Mouse (Mus musculus) ovary, postnatal 10 days (tissue): ENCODE data around the gene Rnf123.

Experiments
- DNase-seq: peaks from one replicate; pipeline ENCODE4 v3.0.0; 2022; ENCODE audit warnings: low spot score

The Rnf123 gene

DNA sequence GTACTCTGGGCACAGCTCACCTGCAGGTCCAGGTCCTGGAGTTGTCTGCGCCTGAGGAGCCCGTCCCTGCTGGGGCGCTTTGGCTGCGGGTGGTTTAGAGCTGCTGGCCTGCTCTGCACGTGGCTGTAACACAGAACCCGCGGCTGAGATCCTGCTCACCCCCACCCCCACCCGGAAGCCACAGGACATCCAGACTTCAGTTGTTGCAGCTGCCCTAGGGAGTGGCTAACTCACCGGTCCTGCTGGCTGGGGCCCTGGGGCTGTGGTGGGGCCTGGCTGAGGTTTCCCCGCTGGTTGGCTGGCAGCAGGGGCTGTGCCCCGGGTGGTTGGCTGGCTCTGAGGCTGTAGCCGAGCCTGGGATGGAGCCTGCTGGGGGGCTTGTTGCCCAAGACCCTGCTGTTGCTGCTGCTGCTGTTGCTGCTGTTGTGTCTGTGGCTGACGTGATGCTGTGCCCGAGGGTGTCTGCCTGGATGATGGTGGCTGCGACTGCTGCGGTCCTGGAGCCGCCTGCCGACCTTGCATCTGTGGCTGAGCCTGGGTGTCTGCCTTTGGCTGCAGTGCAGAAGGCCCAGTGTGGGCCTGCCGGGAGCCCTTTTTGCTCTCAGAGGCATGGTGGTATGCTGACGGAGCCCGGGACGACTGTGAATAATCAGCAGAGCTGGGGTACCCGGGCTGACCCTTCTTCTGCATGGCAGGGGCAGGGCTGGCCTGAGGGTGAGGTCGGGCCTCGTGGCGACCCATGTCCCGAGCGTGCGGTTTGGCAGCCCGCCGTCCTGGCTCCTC lies 21.8 kb upstream of the Rnf123 start:
- no peak for DNase-seq

DNA sequence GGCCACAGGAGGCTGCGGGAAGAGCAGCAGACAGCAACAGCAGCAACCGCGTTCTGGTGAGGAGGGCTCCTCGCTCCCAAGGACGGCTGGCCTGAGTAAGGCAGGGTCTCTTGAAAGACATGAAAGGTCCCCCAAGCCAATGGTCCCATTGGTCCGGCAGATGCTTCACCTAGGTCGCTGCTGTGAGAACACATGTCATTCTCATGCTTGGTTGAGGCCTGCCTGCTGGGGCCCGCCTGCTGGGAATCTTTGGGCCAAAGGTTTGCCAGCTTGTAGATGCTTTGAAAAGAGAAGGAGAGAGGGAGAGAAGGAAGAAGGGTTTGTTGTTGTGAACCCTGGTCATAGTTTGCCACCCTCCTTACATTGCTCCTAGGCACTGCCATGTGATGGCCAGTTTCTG lies 16.5 kb upstream of the Rnf123 start:
- DNase-seq: no peak

DNA sequence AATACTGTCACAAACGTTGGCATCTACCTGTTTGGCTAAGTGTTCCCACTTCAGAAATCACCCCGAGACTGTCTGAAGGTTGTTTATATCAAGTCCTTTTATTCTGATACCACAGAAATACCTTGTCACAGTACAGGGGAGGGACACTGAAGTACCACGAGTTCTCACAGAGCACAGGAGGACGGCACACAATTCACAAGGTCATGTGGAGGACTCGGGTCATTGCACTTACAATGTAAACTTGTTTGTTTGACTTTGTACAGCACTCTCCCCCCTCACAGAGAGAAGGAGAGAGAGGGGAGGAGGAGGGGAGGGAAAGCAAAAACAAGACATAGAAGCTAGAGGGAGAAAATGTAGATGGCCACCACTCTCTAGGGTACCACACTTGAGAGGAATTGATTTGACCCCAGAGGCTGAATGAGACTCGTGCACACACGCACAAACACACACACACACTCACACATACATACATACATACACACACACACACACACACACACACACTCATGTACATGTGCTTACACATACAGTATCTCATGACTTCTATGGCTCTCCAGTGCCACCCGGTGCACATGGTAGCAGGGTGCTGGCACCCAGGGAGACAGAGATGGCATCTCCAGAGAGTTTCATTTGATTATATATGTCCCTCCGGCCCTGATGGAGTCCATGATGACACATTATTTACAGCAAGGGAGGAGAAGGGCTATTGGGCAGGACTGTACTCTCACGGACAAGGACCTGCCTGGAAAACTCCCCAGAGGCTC lies 13.0 kb upstream of the Rnf123 start:
- no peak for DNase-seq

DNA sequence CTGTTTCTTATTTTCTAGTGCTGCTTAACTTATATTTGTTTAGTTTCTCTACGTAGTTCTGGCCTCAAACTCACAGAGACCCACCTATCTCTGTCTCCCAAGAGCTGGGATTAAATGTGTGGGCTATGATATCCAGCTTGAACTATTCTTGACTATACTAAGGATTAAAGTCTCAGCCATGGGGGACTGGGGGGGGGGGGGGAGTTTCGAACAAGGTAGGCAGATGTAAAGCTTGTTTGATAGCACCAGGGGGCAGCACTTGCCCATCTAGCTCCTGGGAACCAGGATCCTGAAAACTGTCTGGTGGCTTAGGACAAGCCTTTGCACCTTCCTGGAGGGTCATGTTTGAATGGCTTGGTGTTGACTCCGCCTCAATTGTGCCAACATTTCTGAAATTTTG lies 12.4 kb upstream of the Rnf123 start:
- DNase-seq: no peak

DNA sequence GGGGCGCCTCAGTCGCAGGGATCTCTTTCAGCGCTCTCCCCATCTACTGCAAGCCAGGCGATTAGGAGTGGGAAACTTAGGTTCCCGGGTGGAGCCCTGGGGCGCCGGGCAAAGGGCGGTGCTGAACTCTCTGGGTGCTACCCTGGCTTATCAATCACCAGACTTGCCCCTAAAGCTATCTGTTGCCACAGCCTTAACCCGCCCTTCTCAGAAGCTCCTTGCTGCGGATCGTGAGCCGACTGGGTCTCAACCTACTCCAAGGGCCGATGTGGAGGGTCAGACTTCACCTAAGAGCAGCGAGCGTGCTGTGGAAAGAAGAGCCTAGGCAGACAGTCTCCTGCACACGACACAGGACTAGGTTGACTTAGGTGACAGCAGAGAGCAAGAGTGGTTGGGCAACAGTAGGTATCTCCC lies 11.9 kb upstream of the Rnf123 start:
- no peak for DNase-seq

DNA sequence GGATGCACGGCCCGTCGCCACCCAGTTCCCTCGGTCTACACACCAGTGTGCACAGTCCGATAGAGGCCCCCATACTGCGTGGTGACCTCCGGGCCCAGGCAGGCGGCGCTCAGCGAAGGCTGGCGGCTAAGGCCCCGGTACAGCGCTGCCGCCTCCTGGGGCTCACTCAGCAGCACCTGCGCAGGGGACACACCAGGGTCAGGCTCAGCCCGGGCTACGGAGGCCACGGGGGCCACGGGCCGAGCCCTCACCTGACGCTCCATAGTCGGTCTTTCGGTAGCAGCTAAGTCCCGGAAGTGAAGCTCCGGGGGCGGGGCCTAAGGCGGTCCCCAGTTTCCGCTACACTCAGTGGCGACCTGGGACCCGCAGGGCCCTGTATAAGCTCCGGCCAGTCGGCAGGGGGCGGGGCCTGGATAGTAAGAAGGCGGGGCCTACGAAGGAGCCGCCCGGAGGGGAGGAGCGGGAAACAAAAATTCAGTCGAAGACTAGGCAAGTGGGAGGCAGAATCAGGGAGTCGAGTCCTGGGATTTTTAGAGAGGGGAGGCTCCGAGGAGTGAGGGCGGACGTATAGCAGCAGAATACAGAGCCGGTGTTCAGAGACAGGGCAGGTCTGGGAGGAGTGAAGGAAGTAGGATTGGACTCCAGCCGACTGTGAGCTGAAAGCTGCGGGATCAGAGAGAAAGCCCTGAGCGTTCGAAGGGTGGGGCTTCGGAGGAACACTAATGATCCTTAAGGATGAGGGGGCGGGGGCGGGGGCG lies 11.2 kb upstream of the Rnf123 start, which contains the start of gene Apeh:
Gene Apeh, minus strand, starts transcription at position 423 of the 758 bp plus-strand sequence.
- DNase-seq: peak; percentile 79

DNA sequence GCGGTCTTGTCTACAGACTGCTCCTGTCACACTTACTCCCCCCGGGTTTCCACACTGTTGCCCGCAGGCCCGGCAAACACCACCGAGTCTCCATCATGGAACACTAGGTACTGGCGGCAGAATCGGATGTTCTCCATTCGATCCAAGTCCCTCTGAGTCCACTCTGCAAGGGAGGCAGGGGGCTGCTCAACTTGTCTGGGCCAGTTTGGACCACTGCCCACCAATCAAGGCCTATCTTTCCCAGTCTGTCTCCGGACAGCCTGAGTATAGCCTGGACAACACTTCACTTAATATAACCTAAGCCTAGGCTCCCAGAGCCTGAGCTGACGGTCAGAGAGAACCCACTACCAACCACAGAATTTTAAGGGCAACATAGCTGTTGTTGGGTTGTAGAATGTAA lies 10.4 kb upstream of the Rnf123 start:
- DNase-seq: no peak

DNA sequence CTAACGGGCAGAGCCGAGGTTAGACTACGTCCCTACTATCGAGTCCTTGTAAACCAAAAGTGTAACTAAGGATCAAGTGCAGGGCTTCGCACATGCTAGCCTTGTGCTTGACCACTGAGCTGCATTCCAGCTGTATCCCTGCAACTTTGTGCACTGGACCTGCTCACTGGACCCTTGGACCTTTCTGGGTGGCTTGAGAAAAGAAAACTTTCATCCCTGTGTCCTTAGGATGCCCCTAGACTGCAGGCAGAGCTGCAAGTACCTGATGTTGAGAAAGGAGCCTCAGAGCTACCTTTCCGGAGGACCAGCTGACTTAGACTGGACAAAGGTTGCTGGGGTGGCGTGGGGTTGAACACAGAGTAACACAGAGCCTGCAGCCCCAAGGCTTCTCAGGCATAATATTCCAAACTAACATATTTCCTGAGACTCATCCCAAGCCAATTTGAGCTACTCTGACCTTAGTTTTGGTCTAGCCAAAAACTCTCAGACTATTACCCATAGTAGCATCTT lies 7.5 kb upstream of the Rnf123 start:
- no peak for DNase-seq

DNA sequence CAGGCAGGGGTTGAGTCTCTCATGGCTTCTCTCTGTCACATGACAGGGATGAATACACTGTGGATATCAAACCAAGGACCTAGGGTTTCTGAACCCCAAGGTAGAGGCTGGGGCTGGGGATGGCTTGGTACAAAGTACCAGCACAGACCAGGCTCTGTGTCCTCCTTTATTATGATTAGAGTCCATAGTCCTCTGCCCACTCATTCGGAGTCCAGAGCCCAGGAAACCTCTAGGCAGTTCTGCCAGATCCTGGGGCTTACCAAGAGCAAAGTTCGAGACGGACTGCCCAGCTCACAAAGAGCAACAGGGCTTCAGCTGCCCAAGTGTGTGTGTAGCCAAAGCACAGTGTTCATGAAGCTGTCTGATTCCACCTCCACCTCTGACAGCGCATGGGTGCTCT lies 2.1 kb upstream of the Rnf123 start:
- no peak for DNase-seq

DNA sequence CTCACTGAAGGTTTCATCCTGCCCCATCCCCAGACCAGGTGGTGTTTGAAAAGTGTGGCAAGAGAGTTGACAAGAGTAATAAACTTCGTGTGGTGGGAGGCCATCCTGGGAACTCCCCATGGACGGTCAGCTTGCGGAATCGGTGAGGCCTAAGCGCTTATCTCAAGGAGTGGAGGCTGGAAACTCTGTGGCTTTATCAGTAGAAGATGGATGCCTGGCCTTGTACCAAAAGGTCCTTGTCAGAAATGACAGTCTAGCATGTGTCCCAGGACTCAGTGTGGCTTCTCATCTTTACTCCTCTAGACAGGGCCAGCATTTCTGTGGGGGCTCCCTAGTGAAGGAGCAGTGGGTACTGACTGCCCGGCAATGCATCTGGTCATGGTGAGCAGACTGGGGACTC lies 415 bp upstream of the Rnf123 start:
- no peak for DNase-seq

DNA sequence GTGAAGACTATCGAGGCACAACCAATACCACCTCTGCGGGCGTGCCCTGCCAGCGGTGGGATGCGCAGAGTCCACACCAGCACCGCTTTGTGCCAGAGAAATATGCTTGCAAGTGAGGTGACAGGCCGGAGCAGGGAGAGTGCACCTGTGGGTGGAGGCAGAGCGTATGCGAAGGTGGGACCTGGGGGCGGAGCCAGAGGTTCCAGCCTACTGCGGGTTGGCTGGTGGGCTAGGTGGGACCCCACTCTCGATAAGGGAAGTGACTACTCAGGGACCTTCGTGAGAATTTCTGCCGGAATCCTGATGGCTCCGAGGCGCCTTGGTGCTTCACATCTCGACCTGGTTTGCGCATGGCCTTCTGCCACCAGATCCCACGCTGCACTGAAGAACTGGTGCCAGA lies 597 bp downstream of the Rnf123 start:
- DNase-seq: no peak

DNA sequence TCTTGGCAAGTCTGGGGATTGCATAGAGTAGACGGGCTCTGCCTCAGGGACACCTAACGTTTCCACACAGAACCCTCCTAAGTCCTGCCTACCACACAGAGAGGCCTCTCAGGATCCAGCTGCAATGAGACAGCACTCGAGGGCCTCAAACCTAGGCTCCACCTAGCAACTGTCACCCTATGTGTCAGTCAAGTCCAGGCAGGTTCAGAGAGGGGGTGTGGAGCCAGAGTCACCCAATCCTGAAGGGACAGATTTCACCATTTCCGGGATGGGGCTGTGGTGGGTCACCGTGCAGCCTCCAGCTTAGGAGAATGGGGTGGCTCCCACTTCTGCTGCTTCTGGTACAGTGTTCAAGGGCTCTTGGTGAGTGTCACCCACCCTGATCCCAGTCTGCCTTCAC lies 3.0 kb downstream of the Rnf123 start, which contains the start of gene Mst1:
Gene Mst1, plus strand, starts transcription at position 269 of the 400 bp plus-strand sequence.
- no peak for DNase-seq

DNA sequence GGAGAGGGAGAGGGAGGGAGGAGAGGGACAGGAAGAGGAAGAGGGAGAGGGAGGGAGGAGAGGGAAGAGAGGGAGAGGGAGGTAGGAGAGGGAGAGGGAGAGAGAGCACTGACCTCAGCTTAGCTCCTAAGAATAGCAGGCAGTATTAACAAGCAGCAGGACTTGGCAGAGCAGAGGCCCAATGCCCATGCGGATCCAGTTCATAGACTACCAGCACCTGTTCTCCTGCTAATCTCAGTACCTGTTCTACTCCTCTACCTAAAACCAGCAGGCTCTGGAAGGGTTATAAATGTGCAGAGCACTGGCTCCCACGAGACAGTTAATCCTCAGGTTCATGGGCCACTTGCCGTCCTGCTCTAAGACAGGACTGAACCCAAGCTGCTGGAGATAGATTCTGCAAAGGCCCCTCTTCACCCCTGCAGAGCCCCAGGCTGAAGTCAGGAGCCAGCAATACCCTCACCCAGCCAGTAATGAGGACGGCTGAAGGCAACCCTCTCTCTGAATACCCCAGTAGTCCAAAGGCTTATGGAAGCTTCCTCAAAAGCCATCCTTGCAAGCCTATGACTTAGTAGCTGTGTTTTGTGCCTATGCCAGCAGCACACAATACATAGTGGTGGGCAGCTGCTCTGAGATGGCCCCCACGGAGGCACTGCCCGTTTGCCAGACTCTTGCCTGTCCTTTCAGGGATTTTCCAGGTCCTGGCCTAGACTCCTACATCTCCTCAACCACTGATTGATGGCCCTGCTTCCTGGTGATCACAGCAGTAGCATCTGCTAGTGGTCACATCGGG lies 9.8 kb downstream of the Rnf123 start:
- no peak for DNase-seq

DNA sequence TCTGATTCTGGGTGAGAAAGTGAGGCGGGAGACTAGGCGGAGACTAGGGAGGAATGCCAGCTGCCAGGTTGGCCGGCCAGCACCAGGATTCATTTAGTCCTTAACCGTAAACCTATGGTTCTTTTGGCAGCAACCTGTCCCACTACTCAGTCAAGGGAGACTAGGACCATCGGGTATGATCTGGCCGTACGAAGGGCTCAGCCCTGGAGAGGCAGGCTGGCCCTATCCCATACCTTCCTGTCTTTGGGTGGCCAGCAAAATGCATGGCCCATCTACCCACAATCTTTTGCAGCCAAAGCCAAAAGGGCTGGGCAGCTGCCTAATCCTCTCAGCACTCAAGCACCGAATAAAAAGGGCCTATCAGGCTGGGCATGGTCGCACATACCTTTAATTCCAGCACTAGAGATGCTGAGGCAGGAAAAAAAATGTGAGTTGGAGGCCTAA lies 10.6 kb downstream of the Rnf123 start:
- no peak for DNase-seq

DNA sequence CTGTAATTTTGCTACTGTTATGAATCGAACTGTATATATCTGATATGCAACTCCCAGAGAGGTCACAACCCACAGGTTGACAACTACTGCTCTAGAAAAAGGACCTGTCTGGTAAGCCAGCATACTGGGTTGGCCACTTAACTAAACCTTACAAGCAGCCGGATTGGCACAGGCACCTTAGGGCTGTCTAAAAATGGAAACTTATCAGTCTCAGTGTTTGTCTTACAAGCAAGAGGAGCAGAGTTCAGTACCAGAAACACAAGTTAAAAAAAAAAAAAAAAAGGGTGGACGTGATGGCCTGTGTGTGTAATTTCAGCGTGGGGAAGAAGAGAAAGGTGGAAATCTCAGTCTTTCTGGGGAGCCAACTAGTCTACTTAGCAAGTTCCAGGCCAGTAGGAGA lies 11.3 kb downstream of the Rnf123 start:
- no peak for DNase-seq

DNA sequence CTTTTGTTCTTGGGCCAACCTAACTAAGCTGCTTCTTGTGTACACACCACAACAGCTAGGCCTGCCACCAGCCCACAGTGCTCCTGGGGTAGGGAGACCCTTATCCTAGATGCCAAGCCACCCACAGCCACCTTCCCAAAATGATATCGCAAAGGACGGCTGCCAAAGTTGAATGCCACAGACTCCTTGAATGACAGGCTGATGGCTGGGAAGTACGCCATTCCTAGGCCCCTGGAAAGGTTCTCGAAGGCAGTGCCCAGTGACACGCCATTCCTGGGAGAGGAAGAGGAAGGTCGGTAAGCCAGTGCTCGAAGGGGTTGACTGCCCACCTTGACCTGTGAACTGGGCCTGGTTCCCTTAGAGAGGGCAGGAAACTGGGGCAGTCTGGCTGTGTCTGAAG lies 13.6 kb downstream of the Rnf123 start:
- no peak for DNase-seq

DNA sequence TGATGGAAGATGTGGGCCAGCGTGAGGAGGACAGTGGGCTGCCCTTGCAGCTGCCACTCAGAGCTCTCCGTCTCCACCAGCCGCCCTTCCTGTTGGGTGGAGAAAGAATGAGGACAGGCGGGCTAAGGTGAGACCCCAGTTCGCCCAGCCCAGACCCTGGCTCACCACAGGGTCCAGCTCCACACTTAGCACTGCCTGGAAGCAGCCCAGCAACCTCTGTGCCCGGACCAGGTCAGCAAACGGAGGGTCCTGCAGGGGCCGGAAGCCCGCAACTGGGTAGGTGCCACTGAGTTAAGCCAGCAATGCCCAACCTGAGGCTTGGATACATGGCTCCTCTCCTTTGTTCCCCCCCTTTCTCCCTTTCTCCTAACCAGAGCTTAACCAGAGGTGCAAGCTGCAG lies 14.1 kb downstream of the Rnf123 start:
- DNase-seq: no peak

DNA sequence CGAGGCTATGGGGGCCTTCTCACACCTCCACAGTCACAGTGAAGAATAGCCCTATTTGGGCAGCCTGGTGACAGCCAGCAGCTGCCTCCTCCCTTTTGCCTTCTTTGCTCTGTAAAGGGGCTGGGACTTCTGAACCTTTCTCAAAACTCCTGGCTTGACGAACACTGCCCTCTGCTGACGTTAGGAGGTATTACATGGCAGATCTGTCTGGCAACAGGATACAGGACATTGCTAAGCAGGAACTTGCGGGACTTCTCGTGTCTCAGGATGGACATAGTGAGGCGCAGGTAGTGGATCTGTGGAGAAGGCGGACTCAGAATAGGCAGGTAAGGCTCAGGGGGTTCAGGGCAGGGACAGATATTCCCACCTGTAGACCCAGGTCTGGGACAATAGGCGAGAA lies 15.2 kb downstream of the Rnf123 start:
- peak; percentile 82 for DNase-seq

DNA sequence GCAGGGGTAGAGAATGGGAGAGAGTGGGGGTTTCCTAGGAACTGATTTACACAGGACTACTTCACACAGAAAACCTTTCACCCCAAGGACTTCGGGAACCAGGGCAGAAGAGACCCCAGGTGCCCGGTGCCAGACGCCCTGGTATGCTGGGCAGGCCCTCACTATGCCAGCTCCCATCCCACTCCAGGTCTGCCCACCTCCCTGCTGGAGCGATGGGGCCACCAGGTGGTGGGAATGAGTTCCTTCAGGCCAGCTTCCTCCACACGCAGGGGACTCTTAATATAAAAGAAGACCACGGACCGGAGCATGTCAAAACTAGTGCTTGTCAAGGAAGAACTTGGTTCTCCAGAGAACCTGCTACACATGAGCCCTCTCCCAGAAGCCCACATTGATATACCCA lies 15.9 kb downstream of the Rnf123 start:
- DNase-seq: no peak

DNA sequence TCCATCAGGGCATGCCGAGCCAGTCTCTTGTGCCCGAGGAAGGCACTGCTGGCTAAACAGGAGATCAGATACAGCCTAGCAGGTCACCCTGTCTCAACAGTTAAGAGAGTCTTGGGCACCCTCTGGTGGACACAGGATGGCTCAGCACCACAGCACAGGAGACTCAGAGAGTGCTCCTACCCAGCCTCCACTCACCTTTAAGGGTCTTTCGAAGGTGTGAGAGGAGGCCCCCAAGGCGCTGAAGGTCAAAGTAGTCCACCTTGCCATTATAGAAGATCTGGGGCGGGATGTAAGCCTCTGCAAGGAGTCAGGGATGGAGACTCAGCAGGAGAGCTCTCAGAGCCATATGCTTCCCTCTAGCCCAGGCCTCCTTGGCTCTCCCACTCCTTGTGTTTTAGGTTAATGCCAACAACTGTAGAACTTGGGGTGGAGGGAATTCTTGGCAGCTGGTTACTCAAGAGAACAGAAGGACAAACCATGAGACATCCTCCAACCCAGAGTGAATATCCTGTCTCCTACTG lies 17.6 kb downstream of the Rnf123 start:
- DNase-seq: no peak

DNA sequence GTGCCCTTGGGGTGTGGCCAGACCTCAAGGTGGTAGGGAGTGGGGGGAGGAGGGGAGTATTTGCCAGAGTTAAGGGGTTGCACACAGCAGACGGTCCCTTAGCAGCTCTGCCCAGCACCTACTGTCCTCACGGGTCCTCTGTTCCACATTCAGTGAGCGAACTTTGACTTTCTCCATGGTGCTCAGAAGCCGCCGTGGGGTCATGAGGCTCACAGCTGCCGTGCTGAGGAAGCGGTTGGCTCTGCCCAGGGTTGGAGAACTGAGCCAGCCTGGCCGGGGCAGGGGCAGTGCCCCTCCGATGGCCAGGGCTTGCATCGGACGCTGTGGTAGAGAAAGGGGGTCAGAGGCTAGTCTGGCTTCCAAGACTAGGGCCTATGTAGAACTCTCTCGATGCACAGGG lies 19.8 kb downstream of the Rnf123 start:
- no peak for DNase-seq
